Mouse (Mus musculus) A20 (cell line): ENCODE results near the gene Pitpnc1.
"Not testable (repeated sequence)": the region's sequence is repeated elsewhere in the genome, so short reads cannot be mapped to it uniquely, and the experiment has no call there.

Source experiments
- DNase-seq: peaks from one replicate; pipeline ENCODE4 v3.0.0-alpha.2; 2011; ENCODE audit warnings: low read depth, low spot score

The Pitpnc1 gene

GRCm38 (mm10) chr11:107470521-107471041 lies at the start of gene Pitpnc1:
Gene Pitpnc1 (minus strand): TSS chr11:107470699.
- peak; percentile 94 for DNase-seq

- DNase-seq = no peak
These were observed 48.3 kb upstream of the Pitpnc1 start for GRCm38 (mm10) chr11:107518645-107519429.

GRCm38 (mm10) chr11:107516387-107516786 lies 45.9 kb upstream of the Pitpnc1 start:
- DNase-seq = no peak

GRCm38 (mm10) chr11:107513047-107513446 lies 42.5 kb upstream of the Pitpnc1 start:
- no peak for DNase-seq

GRCm38 (mm10) chr11:107511954-107512353 lies 41.5 kb upstream of the Pitpnc1 start:
- DNase-seq = peak; percentile 77

- no peak for DNase-seq
These were observed 40.1 kb upstream of the Pitpnc1 start for GRCm38 (mm10) chr11:107510362-107511269.

- no peak for DNase-seq
These were observed 39.3 kb upstream of the Pitpnc1 start for GRCm38 (mm10) chr11:107509631-107510338.

- DNase-seq = peak; percentile 64
These were observed 35.8 kb upstream of the Pitpnc1 start for GRCm38 (mm10) chr11:107506260-107506659.

GRCm38 (mm10) chr11:107504364-107504763 lies 33.9 kb upstream of the Pitpnc1 start:
- not testable (repeated sequence) for DNase-seq

GRCm38 (mm10) chr11:107502801-107503200 lies 32.3 kb upstream of the Pitpnc1 start:
- DNase-seq = no peak

- DNase-seq = no peak
These were observed 13.8 kb upstream of the Pitpnc1 start for GRCm38 (mm10) chr11:107484341-107484740.

- DNase-seq = peak; percentile 45
These were observed 9.3 kb upstream of the Pitpnc1 start for GRCm38 (mm10) chr11:107479862-107480203.

- DNase-seq = peak; percentile 97
These were observed 8.8 kb upstream of the Pitpnc1 start, which contains the start of gene Psmd12 for GRCm38 (mm10) chr11:107479053-107479861. Gene Psmd12 (plus strand): TSS chr11:107479484.

- peak; percentile 92 for DNase-seq
These were observed 2.8 kb upstream of the Pitpnc1 start for GRCm38 (mm10) chr11:107473137-107473820.

- DNase-seq = peak; percentile 39
These were observed 1.8 kb upstream of the Pitpnc1 start for GRCm38 (mm10) chr11:107472304-107472703.

GRCm38 (mm10) chr11:107471071-107471720 lies 697 bp upstream of the Pitpnc1 start:
- no peak for DNase-seq

GRCm38 (mm10) chr11:107469523-107470371 lies 752 bp downstream of the Pitpnc1 start:
- peak; percentile 85 for DNase-seq

- peak; percentile 93 for DNase-seq
These were observed 1.4 kb downstream of the Pitpnc1 start for GRCm38 (mm10) chr11:107469031-107469522.
